Mouse (Mus musculus): ENCODE measurements around the gene Crispld2. TPM values are rescaled to one million over a fixed set of nuclear protein-coding genes. Genes with fewer than 3 reads are reported as not detected.

Crispld2 gene
- polyA plus RNA-seq, 1 experiment from 2014 or later, result 9.2 TPM

GRCm38 (mm10) chr8:120072827-120073226 is 80.6 kb downstream of the Crispld2 start:
- Histone ChIP-seq H3K4me2 (replicated peaks; ENCODE audit: low read depth) (no peak overlapping the region), H3K27me3 (replicated peaks; ENCODE audit: control insufficient read depth, insufficient read depth, low read length) (no peaks in the 10 kb centered on the region), H3K27ac (ENCODE audit: low read depth, low read length) (no peak overlapping the region), H3K4me3 (ENCODE audit: low read depth, low read length) (no peak overlapping the region), H3K36me3 (ENCODE audit: control insufficient read depth, insufficient read depth) (no peaks in the 10 kb centered on the region), H3K9me3 (ENCODE audit: control insufficient read depth) (no peaks in the 10 kb centered on the region), H3K4me1 (replicated peaks; ENCODE audit: control insufficient read depth, insufficient read depth, low read length) (no peaks in the 10 kb centered on the region), H3K9ac (ENCODE audit: low read depth, low read length) (no peak overlapping the region)
- TF ChIP-seq CTCF (IDR thresholded peaks at IDR 0.05; ENCODE audit: low read depth), result no peak
- no peak for ATAC-seq
- 72% methylated on average over 8 of the region's 8 CpGs for WGBS

GRCm38 (mm10) chr8:120074516-120074915 is 82.3 kb downstream of the Crispld2 start:
- ATAC-seq, result no peak
- Histone ChIP-seq H3K4me1 (replicated peaks; ENCODE audit: control insufficient read depth, insufficient read depth, low read length) (no peaks in the 10 kb centered on the region), H3K9ac (ENCODE audit: low read depth, low read length) (no peak overlapping the region), H3K27me3 (replicated peaks; ENCODE audit: control insufficient read depth, insufficient read depth, low read length) (no peaks in the 10 kb centered on the region), H3K4me3 (ENCODE audit: low read depth, low read length) (no peak overlapping the region), H3K27ac (ENCODE audit: low read depth, low read length) (no peak overlapping the region), H3K9me3 (ENCODE audit: control insufficient read depth) (no peaks in the 10 kb centered on the region), H3K36me3 (ENCODE audit: control insufficient read depth, insufficient read depth) (no peaks in the 10 kb centered on the region), H3K4me2 (replicated peaks; ENCODE audit: low read depth) (no peak overlapping the region)
- peak; percentile 57 for TF ChIP-seq CTCF (IDR thresholded peaks at IDR 0.05; ENCODE audit: low read depth)
- 58% methylated on average over 6 of the region's 6 CpGs for WGBS

GRCm38 (mm10) chr8:120075347-120075746 is 83.1 kb downstream of the Crispld2 start:
- Histone ChIP-seq H3K4me1 (replicated peaks; ENCODE audit: control insufficient read depth, insufficient read depth, low read length) (no peaks in the 10 kb centered on the region), H3K4me2 (replicated peaks; ENCODE audit: low read depth) (no peak overlapping the region), H3K9ac (ENCODE audit: low read depth, low read length) (no peak overlapping the region), H3K36me3 (ENCODE audit: control insufficient read depth, insufficient read depth) (no peaks in the 10 kb centered on the region), H3K27ac (ENCODE audit: low read depth, low read length) (no peak overlapping the region), H3K4me3 (ENCODE audit: low read depth, low read length) (no peak overlapping the region), H3K9me3 (ENCODE audit: control insufficient read depth) (no peaks in the 10 kb centered on the region), H3K27me3 (replicated peaks; ENCODE audit: control insufficient read depth, insufficient read depth, low read length) (no peaks in the 10 kb centered on the region)
- ATAC-seq, result no peak
- TF ChIP-seq CTCF (IDR thresholded peaks at IDR 0.05; ENCODE audit: low read depth), result no peak
- WGBS, result 58% methylated on average over 6 of the region's 6 CpGs

- TF ChIP-seq CTCF (IDR thresholded peaks at IDR 0.05; ENCODE audit: low read depth), result peak; percentile 83
- peak; percentile 75 for ATAC-seq
- Histone ChIP-seq H3K4me2 (replicated peaks; ENCODE audit: low read depth) (peak overlapping the region; percentile 38), H3K4me3 (ENCODE audit: low read depth, low read length) (no peak overlapping the region), H3K27ac (ENCODE audit: low read depth, low read length) (no peak overlapping the region), H3K9me3 (ENCODE audit: control insufficient read depth) (no peaks in the 10 kb centered on the region), H3K9ac (ENCODE audit: low read depth, low read length) (no peak overlapping the region), H3K27me3 (replicated peaks; ENCODE audit: control insufficient read depth, insufficient read depth, low read length) (no peaks in the 10 kb centered on the region), H3K4me1 (replicated peaks; ENCODE audit: control insufficient read depth, insufficient read depth, low read length) (no peaks in the 10 kb centered on the region), H3K36me3 (ENCODE audit: control insufficient read depth, insufficient read depth) (peaks cover 27% of the 10 kb centered on the region)
- 7% methylated on average over 10 of the region's 10 CpGs for WGBS
These were observed 85.8 kb downstream of the Crispld2 start for GRCm38 (mm10) chr8:120078080-120078479.

GRCm38 (mm10) chr8:120079361-120079760 is 87.1 kb downstream of the Crispld2 start:
- no peaks in the 10 kb centered on the region for H3K27me3 ChIP-seq (replicated peaks; ENCODE audit: control insufficient read depth, insufficient read depth, low read length)
- H3K4me2 ChIP-seq (replicated peaks; ENCODE audit: low read depth), result no peak overlapping the region
- H3K36me3 ChIP-seq (ENCODE audit: control insufficient read depth, insufficient read depth), result peaks cover 33% of the 10 kb centered on the region
- 71% methylated on average over 5 of the region's 5 CpGs for WGBS
- H3K9ac ChIP-seq (ENCODE audit: low read depth, low read length), result no peak overlapping the region
- no peak for ATAC-seq
- H3K27ac ChIP-seq (ENCODE audit: low read depth, low read length), result no peak overlapping the region
- H3K9me3 ChIP-seq (ENCODE audit: control insufficient read depth), result no peaks in the 10 kb centered on the region
- H3K4me3 ChIP-seq (ENCODE audit: low read depth, low read length), result no peak overlapping the region
- no peak for TF ChIP-seq CTCF (IDR thresholded peaks at IDR 0.05; ENCODE audit: low read depth)
- no peaks in the 10 kb centered on the region for H3K4me1 ChIP-seq (replicated peaks; ENCODE audit: control insufficient read depth, insufficient read depth, low read length)

GRCm38 (mm10) chr8:120083261-120083660 is 91.0 kb downstream of the Crispld2 start:
- no peak overlapping the region; the same call in 1 of the 2 replicates for H3K27ac ChIP-seq (ENCODE audit: low read depth, low read length)
- H3K4me1 ChIP-seq (replicated peaks; ENCODE audit: control insufficient read depth, insufficient read depth, low read length), result no peaks in the 10 kb centered on the region
- H3K36me3 ChIP-seq (ENCODE audit: control insufficient read depth, insufficient read depth), result peaks cover 68% of the 10 kb centered on the region
- no peaks in the 10 kb centered on the region for H3K27me3 ChIP-seq (replicated peaks; ENCODE audit: control insufficient read depth, insufficient read depth, low read length)
- H3K9ac ChIP-seq (ENCODE audit: low read depth, low read length), result no peak overlapping the region
- no peak for TF ChIP-seq CTCF (IDR thresholded peaks at IDR 0.05; ENCODE audit: low read depth)
- H3K9me3 ChIP-seq (ENCODE audit: control insufficient read depth), result no peaks in the 10 kb centered on the region
- ATAC-seq, result no peak
- H3K4me2 ChIP-seq (replicated peaks; ENCODE audit: low read depth), result no peak overlapping the region
- no peak overlapping the region for H3K4me3 ChIP-seq (ENCODE audit: low read depth, low read length)
- 98% methylated on average over 8 of the region's 8 CpGs for WGBS

GRCm38 (mm10) chr8:120084783-120085182 is 92.5 kb downstream of the Crispld2 start:
- Histone ChIP-seq H3K36me3 (ENCODE audit: control insufficient read depth, insufficient read depth) (peaks cover 73% of the 10 kb centered on the region), H3K9ac (ENCODE audit: low read depth, low read length) (no peak overlapping the region), H3K4me1 (replicated peaks; ENCODE audit: control insufficient read depth, insufficient read depth, low read length) (no peaks in the 10 kb centered on the region), H3K4me2 (replicated peaks; ENCODE audit: low read depth) (no peak overlapping the region), H3K4me3 (ENCODE audit: low read depth, low read length) (no peak overlapping the region), H3K9me3 (ENCODE audit: control insufficient read depth) (no peaks in the 10 kb centered on the region), H3K27ac (ENCODE audit: low read depth, low read length) (no peak overlapping the region), H3K27me3 (replicated peaks; ENCODE audit: control insufficient read depth, insufficient read depth, low read length) (no peaks in the 10 kb centered on the region)
- 88% methylated on average over 8 of the region's 8 CpGs for WGBS
- no peak for TF ChIP-seq CTCF (IDR thresholded peaks at IDR 0.05; ENCODE audit: low read depth)
- ATAC-seq, result no peak
